Mouse (Mus musculus): ENCODE measurements around the gene Adra2b. TPM values are rescaled to one million over a fixed set of nuclear protein-coding genes. Genes with fewer than 3 reads are reported as not detected.

The Adra2b gene
- polyA plus RNA-seq, 1 experiment = 2.1 TPM

DNA sequence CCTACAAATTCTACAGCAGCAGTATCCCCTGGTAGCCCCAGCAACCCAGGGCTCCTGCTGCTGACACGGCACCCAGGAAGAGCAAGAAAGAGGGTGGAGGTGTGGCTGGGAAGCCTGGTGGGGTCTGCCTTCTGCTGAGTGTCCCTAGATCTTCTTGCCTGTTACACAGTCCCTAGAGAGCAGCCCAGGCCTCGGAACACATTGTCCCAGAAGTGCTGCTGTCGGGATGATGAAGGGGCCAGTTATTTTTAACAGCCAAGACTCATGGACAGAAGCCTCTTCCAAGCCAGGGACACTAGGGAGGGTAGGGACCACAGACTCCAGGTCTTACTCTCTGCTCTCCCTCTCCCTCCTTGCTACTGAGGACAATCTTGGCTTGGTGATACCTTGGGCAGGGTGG is 16.2 kb downstream of the Adra2b start:
- Histone ChIP-seq H3K9ac (ENCODE audit: low read depth, poor library complexity, severe bottlenecking) (no peak overlapping the region), H3K36me3 (ENCODE audit: control insufficient read depth, insufficient read depth, low read length, poor library complexity, severe bottlenecking) (no peaks in the 10 kb centered on the region), H3K9me3 (replicated peaks; ENCODE audit: control insufficient read depth, insufficient read depth, low read length, poor library complexity, severe bottlenecking) (no peaks in the 10 kb centered on the region), H3K4me1 (ENCODE audit: control insufficient read depth, insufficient read depth, low read length) (no peaks in the 10 kb centered on the region), H3K27me3 (ENCODE audit: control insufficient read depth, insufficient read depth, low read length, poor library complexity, severe bottlenecking) (no peaks in the 10 kb centered on the region), H3K4me3 (ENCODE audit: low read depth, low read length) (no peak overlapping the region), H3K27ac (ENCODE audit: insufficient read depth, low read length) (no peak overlapping the region)
- TF ChIP-seq EP300 (IDR thresholded peaks at IDR 0.05; ENCODE audit: insufficient read depth, low read depth, low read length) (no peak), CTCF (IDR thresholded peaks at IDR 0.05; ENCODE audit: low read depth, low read length) (no peak), POLR2A (IDR thresholded peaks at IDR 0.05; ENCODE audit: insufficient read depth, low read length) (no peak)

DNA sequence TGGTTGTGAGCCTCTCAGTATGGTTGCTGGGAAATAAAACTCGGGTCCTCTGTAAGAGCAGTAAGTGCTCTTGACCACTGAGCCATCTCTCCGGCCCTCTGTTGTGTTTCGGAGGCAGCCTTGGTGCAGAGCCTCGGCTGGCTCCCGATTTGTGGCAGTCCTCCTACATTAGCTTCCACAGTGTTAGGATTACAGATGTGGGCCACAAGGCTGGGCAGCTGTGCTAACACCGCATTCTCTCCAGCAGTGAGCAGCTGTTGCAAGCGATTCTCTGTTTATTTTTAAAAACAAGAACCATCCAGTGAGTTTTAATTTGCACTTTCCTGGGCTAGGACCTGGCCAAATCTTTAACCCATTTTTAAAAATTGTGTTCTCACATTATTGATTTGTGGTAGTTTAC is 20.9 kb downstream of the Adra2b start:
- H3K9ac ChIP-seq (ENCODE audit: low read depth, poor library complexity, severe bottlenecking) = no peak overlapping the region
- no peak overlapping the region for H3K27ac ChIP-seq (ENCODE audit: insufficient read depth, low read length)
- no peak overlapping the region for H3K4me3 ChIP-seq (ENCODE audit: low read depth, low read length)
- H3K27me3 ChIP-seq (ENCODE audit: control insufficient read depth, insufficient read depth, low read length, poor library complexity, severe bottlenecking) = no peaks in the 10 kb centered on the region
- H3K36me3 ChIP-seq (ENCODE audit: control insufficient read depth, insufficient read depth, low read length, poor library complexity, severe bottlenecking) = no peaks in the 10 kb centered on the region
- H3K4me1 ChIP-seq (ENCODE audit: control insufficient read depth, insufficient read depth, low read length) = no peaks in the 10 kb centered on the region
- TF ChIP-seq CTCF (IDR thresholded peaks at IDR 0.05; ENCODE audit: low read depth, low read length) = no peak
- TF ChIP-seq EP300 (IDR thresholded peaks at IDR 0.05; ENCODE audit: insufficient read depth, low read depth, low read length) = no peak
- TF ChIP-seq POLR2A (IDR thresholded peaks at IDR 0.05; ENCODE audit: insufficient read depth, low read length) = no peak
- H3K9me3 ChIP-seq (replicated peaks; ENCODE audit: control insufficient read depth, insufficient read depth, low read length, poor library complexity, severe bottlenecking) = no peaks in the 10 kb centered on the region

DNA sequence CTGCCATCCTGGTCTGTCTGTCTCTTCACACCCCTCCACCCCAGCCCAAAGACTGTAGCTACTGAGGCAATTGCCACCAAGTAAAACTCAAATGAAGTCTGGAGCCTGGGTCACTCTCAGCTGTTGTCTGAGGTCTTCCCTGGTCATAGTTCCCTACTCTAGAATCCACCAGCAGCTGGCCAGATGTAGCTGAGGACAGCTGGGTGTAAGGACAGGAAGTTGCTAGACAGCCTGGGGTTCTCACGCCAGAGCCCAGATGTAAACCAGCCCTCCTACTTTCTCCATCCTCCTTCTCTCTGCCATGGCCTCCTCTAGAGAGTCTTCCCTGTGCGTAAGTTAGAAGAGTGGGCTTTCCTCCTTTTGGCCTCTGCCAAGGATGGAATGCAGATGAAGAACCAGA is 24.5 kb downstream of the Adra2b start:
- no peak overlapping the region for H3K4me3 ChIP-seq (ENCODE audit: low read depth, low read length)
- no peaks in the 10 kb centered on the region for H3K27me3 ChIP-seq (ENCODE audit: control insufficient read depth, insufficient read depth, low read length, poor library complexity, severe bottlenecking)
- TF ChIP-seq EP300 (IDR thresholded peaks at IDR 0.05; ENCODE audit: insufficient read depth, low read depth, low read length) (no peak), POLR2A (IDR thresholded peaks at IDR 0.05; ENCODE audit: insufficient read depth, low read length) (no peak), CTCF (IDR thresholded peaks at IDR 0.05; ENCODE audit: low read depth, low read length) (no peak)
- no peaks in the 10 kb centered on the region for H3K9me3 ChIP-seq (replicated peaks; ENCODE audit: control insufficient read depth, insufficient read depth, low read length, poor library complexity, severe bottlenecking)
- H3K4me1 ChIP-seq (ENCODE audit: control insufficient read depth, insufficient read depth, low read length) = no peaks in the 10 kb centered on the region
- H3K9ac ChIP-seq (ENCODE audit: low read depth, poor library complexity, severe bottlenecking) = no peak overlapping the region
- H3K27ac ChIP-seq (ENCODE audit: insufficient read depth, low read length) = no peak overlapping the region
- H3K36me3 ChIP-seq (ENCODE audit: control insufficient read depth, insufficient read depth, low read length, poor library complexity, severe bottlenecking) = no peaks in the 10 kb centered on the region

DNA sequence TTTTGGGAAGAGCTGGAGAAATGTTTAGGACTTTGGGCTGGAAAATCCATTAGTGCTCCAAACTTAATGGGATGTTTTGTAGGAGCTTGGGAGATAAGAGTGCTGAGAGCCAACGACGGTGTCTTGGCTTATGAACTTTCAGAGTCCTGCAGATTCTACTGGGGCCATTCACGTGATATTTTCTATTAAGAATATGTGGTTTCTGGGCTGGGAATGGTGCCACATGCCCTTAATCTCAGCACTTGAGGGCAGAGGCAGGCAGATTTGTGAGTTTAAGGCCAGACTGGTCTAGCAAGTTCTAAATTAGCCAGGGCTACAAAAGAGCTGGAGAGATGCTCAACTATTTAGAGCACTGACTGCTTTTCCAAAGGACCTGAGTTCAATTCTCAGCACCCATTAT is 27.3 kb downstream of the Adra2b start:
- Histone ChIP-seq H3K9me3 (replicated peaks; ENCODE audit: control insufficient read depth, insufficient read depth, low read length, poor library complexity, severe bottlenecking) (no peaks in the 10 kb centered on the region), H3K27me3 (ENCODE audit: control insufficient read depth, insufficient read depth, low read length, poor library complexity, severe bottlenecking) (no peaks in the 10 kb centered on the region), H3K27ac (ENCODE audit: insufficient read depth, low read length) (no peak overlapping the region), H3K4me3 (ENCODE audit: low read depth, low read length) (no peak overlapping the region), H3K36me3 (ENCODE audit: control insufficient read depth, insufficient read depth, low read length, poor library complexity, severe bottlenecking) (no peaks in the 10 kb centered on the region), H3K9ac (ENCODE audit: low read depth, poor library complexity, severe bottlenecking) (no peak overlapping the region), H3K4me1 (ENCODE audit: control insufficient read depth, insufficient read depth, low read length) (no peaks in the 10 kb centered on the region)
- TF ChIP-seq CTCF (IDR thresholded peaks at IDR 0.05; ENCODE audit: low read depth, low read length) (no peak), EP300 (IDR thresholded peaks at IDR 0.05; ENCODE audit: insufficient read depth, low read depth, low read length) (no peak), POLR2A (IDR thresholded peaks at IDR 0.05; ENCODE audit: insufficient read depth, low read length) (no peak)

DNA sequence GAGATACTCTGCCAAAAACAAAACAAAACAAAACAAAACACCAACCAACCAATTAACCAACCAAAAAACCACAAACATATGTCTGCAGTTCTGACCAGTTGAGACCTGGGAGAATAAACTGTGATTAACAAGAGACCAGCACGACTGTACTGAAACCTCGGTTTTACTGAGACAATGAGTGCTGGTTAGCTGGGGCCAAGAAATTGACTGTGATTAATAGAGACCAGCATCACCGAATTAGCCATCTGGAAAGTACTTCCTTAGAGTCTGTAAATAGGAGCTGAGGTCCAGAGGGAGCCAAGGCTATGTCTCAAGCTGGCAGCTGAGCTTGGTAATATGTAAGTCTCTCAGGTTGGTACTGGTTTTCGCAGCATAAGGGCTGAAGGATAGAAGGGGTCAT is 27.8 kb downstream of the Adra2b start:
- Histone ChIP-seq H3K4me1 (ENCODE audit: control insufficient read depth, insufficient read depth, low read length) (no peaks in the 10 kb centered on the region), H3K9me3 (replicated peaks; ENCODE audit: control insufficient read depth, insufficient read depth, low read length, poor library complexity, severe bottlenecking) (no peaks in the 10 kb centered on the region), H3K36me3 (ENCODE audit: control insufficient read depth, insufficient read depth, low read length, poor library complexity, severe bottlenecking) (no peaks in the 10 kb centered on the region), H3K27me3 (ENCODE audit: control insufficient read depth, insufficient read depth, low read length, poor library complexity, severe bottlenecking) (no peaks in the 10 kb centered on the region), H3K4me3 (ENCODE audit: low read depth, low read length) (no peak overlapping the region), H3K9ac (ENCODE audit: low read depth, poor library complexity, severe bottlenecking) (no peak overlapping the region), H3K27ac (ENCODE audit: insufficient read depth, low read length) (no peak overlapping the region)
- TF ChIP-seq EP300 (IDR thresholded peaks at IDR 0.05; ENCODE audit: insufficient read depth, low read depth, low read length) = no peak
- no peak for TF ChIP-seq CTCF (IDR thresholded peaks at IDR 0.05; ENCODE audit: low read depth, low read length)
- no peak for TF ChIP-seq POLR2A (IDR thresholded peaks at IDR 0.05; ENCODE audit: insufficient read depth, low read length)

DNA sequence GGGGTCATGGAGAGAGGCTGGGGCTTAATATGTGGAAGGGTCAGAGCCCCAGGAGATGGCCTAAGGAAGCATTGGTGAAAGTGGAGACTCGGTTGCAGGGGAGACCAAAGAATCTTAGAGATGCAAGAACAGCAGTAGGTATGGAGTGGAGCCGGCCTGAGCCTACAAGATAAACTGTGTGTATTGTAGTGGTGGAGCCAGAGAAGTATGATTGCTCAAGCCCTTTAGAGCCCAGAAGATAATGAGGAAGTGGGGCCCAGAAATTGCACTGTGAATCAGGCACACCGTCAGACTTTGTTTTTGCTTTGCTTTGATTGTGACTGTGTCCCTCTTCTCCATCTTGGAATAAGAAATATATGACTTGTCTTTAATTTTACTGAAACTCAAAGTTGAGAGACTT is 28.3 kb downstream of the Adra2b start:
- H3K9me3 ChIP-seq (replicated peaks; ENCODE audit: control insufficient read depth, insufficient read depth, low read length, poor library complexity, severe bottlenecking) = no peaks in the 10 kb centered on the region
- H3K4me3 ChIP-seq (ENCODE audit: low read depth, low read length) = no peak overlapping the region
- no peaks in the 10 kb centered on the region for H3K36me3 ChIP-seq (ENCODE audit: control insufficient read depth, insufficient read depth, low read length, poor library complexity, severe bottlenecking)
- no peak overlapping the region for H3K9ac ChIP-seq (ENCODE audit: low read depth, poor library complexity, severe bottlenecking)
- no peaks in the 10 kb centered on the region for H3K4me1 ChIP-seq (ENCODE audit: control insufficient read depth, insufficient read depth, low read length)
- H3K27me3 ChIP-seq (ENCODE audit: control insufficient read depth, insufficient read depth, low read length, poor library complexity, severe bottlenecking) = no peaks in the 10 kb centered on the region
- H3K27ac ChIP-seq (ENCODE audit: insufficient read depth, low read length) = no peak overlapping the region
- TF ChIP-seq EP300 (IDR thresholded peaks at IDR 0.05; ENCODE audit: insufficient read depth, low read depth, low read length) (no peak), POLR2A (IDR thresholded peaks at IDR 0.05; ENCODE audit: insufficient read depth, low read length) (no peak), CTCF (IDR thresholded peaks at IDR 0.05; ENCODE audit: low read depth, low read length) (no peak)

Measured in ES-Bruce4 (cell line).